Mouse (Mus musculus) adipose tissue, adult 10 weeks (tissue): Measurements from ENCODE around the gene Tmem114. TPM values are rescaled to one million over a fixed set of nuclear protein-coding genes. Genes with fewer than 3 reads are reported as not detected.

Source experiments
- polyA plus RNA-seq: library from polyadenylated mRNA; stranded (reverse); fragments of 350-450 nt; fragmentation: Illumina TruSeq; extraction: RNeasy Lipid Tissue Mini Kit (QIAGEN cat#74804); gene quantifications from one replicate; pipeline ENCODE4 v1.2.3, GENCODE M21; 2014; ENCODE audit warnings: low read depth, low replicate concordance

Tmem114 gene
- 0.73 TPM for polyA plus RNA-seq

GRCm38 (mm10) chr16:8424971-8425330 lies at the start of gene Tmem114:
Gene Tmem114, minus strand, starts transcription at chr16:8425136.

GRCm38 (mm10) chr16:8470603-8471481 lies 45.9 kb upstream of the Tmem114 start, which contains the start of gene Mettl22:
Gene Mettl22, plus strand, starts transcription at chr16:8470788.

Other genes with a start within 250 kb of the Tmem114 start
- 11.5 TPM for gene Mettl22, start 45.7 kb upstream of the Tmem114 start, polyA plus RNA-seq
- gene Abat, start 88.3 kb upstream of the Tmem114 start, polyA plus RNA-seq, result 22.8 TPM
- 54.4 TPM for gene Pmm2, start 212.5 kb upstream of the Tmem114 start, polyA plus RNA-seq
- 13.2 TPM for gene Tmem186, start 212.6 kb upstream of the Tmem114 start, polyA plus RNA-seq
- gene Carhsp1, start 247.0 kb upstream of the Tmem114 start, polyA plus RNA-seq, result 62.9 TPM